Mouse (Mus musculus): ENCODE measurements around the gene Eif4g1.

The Eif4g1 gene

DNA sequence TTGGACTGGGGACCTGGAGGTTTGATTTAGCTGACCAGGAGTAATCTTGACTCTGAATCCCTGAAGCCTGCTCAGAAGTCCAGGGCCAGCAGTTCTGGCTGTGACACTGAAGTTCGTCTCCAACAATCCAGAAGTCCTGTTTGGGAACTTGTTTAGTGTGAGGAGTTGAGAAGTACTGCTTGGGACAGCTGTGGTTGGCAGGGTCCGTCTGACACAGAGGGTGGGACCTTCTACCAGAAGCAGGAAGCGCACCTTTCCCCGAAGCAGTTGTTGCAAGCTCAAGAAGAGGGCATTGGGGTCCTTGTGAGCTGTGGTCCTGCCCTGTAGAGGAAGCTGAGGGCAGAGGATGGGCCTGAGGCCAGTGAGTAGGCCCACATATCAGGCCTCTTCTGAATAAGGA lies 57.6 kb downstream of the Eif4g1 start:
- DNase-seq (ENCODE audit: low spot score in 2 of 2): no peak

DNA sequence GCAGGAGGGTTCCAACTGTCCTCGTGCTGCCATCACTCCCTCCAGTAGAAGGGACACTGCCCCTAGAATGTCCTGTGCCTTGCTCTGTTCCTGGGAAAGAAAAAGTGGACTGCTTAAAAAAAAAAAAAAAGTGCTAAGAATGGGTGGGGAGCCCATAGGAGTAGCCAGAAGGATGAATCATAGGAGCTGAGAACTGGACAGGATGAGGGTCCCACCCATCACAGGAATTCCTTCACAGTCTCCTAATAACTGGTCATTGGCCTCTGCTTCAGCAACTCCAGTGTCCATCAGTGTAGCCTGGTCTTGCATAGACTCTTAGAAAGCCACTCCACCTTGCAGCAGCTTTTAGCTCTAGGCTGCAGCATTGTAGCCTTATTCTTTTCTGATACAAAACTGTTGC lies 58.3 kb downstream of the Eif4g1 start:
- no peak for DNase-seq (ENCODE audit: low spot score in 2 of 2)

DNA sequence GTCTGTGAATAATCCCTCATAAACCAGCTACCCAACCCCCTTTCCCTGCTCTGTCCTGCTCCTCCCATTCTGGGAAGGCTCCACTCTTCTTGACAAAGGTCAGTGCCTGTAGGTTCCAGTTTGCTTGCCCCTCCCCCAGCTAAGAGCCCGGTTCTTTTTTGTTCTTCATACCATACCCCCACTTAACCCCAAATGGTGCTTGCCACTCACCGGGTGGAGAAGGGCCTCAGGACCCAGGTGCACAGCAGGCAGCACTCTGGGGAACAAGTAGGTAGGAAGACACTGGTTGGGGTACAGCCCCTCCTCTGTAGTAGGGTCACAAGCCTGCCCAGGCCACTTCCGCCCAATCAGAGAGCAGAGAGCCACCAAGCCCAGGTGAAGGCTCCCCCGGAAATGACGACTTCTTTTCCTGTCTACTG lies 62.2 kb downstream of the Eif4g1 start:
- no peak for DNase-seq (ENCODE audit: low spot score in 2 of 2)

DNA sequence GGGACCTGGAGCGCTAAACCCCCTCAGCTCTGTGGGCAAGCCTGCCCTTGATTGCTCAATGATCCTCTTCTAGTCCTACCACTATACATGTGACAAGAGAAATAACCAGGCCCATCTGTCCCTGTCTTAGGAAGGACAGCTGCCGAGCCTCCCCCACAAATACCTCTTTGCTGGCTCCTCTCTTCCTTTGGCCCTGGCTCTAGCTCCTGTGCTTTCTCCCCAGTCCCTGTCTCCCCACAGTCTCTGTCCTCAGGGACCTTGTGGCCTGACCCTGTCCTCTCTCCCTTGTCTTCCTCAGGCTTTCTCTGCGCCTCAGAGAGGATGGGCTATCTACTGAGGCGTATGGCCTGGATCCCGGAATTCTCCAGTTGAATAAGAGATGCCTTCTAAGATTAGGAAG lies 63.6 kb downstream of the Eif4g1 start:
- no peak for DNase-seq (ENCODE audit: low spot score in 2 of 2)

DNA sequence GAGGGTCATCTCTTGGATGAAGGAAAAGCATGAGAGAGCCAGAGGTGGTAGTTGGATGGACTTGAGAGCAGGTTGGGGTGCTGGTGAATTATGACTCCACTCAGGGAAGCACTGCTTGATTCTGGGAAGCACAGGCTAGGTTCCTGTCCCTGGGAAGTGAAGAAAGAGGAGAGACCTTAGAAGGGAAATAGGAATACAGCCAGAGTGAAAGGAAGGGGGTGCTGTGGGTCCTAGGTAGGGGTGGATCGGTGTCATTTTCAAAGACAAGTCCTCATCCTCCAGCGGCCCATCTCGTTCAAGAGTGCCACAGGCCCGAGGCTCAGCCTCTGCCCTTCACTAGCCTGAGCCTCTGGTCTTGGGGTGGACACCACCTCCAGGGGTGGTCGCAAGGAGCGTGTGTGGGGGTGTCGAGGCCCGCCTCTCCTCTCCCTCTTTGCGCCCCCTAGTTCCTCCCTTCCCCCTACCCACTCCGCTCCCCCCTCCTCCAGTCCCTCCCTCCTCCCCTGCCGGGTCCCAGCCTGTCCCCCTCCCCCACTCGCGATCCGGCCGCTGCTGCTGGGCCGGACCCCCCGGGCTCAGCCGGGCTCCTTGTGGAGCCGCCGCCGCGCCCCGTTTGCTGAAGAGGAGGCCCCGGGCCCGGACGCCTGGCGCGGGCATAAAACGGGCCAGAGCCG lies 64.3 kb downstream of the Eif4g1 start:
- no peak for DNase-seq (ENCODE audit: low spot score in 2 of 2)

DNA sequence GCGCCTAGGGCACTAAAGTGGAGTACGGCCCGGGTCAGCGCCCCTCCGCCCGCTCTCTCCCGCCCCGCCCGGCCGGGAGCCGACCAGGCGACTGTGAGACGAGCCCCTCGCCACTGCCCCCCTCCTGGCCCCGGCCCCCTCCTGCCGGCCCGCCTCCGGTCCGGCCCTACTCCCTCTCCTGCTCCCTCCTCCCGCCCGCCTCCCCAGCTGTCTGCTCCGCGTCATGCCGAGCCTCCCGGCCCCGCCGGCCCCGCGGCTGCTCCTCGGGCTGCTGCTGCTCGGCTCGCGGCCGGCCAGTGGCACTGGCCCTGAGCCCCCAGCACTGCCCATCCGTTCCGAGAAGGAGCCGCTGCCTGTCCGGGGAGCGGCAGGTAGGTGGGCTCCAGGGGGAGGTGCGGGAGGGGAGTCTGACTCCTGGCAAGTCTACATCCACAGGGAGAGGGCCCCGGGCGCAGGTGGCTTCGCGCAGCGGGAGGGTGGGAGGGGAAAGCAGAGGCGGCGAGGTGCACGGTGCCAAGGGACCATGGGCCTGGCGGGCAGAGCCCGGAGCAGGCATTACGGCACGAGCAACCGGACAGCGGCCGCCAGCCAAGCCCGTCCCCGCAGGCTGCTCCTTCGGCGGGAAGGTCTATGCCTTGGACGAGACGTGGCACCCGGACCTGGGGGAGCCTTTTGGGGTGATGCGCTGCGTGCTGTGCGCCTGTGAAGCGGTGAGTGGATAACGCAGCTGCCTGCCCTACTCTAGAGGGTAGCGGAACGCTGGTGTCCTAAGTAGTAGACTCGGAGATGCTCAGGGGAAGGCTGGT lies 65.0 kb downstream of the Eif4g1 start, which contains the start of gene Chrd:
Chrd (plus strand) TSS at position 203 of the 806 bp plus-strand sequence.
- DNase-seq (ENCODE audit: low spot score in 2 of 2): no peak

DNA sequence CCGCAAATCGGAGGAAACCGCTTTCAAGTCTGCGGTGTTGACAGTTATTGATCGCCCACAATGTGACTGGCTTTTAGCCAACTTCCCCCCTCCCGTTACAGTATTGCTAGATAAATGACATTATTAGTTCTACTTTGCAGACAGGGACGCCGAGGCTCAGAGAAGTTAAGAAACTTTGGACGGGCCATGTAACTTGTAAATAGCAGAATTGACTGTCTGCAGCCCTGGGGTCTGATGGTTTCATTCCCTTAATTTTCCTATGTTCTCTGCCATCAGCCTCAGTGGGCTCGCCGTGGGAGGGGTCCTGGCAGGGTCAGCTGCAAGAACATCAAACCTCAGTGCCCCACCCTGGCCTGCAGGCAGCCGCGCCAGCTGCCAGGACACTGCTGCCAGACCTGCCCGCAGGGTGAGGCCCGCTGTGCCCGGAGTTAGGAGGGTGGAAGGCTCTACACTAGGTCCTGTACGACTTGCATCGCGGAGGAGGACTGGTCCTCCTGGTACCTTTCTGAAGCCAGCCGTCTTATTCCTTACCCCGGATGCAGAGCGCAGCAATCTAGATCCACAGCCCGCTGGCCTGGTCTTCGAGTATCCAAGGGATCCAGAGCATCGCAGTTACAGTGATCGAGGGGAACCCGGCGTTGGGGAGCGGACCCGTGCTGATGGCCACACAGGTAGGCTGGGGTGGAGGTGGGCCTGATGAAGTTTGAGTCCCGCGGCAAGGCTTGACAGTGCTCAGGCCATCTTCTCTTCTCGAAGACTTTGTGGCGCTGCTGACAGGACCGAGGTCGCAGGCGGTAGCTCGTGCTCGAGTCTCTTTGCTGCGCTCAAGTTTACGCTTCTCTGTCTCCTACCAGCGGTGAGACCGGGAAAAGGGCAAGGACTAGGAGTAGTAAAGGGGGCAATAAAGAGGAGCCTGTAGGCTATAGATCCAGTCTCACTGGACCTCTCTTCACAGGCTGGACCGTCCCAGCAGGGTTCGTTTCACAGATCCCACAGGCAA lies 65.9 kb downstream of the Eif4g1 start, which contains the start of gene Thpo:
Thpo (minus strand) TSS at position 781 of the 1,000 bp plus-strand sequence.
- no peak for DNase-seq (ENCODE audit: low spot score in 2 of 2)

DNA sequence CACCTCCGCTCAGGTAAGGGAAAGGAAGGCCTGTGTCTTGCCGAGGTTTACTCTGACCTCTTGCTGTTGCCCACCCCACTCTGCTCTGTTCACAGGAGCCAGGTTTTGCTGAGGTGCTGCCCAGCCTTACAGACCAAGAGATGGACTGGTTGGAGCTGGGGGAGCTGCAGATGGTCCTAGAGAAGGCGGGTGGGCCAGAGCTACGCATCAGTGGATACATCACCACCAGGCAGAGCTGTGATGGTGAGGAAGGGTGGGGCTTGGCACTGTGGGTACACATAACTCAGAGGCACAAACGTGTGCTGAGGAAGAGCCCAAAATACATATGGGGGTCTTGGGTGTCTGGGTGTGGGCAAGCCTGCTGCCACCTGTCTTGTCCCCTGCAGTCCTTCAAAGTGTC lies 67.5 kb downstream of the Eif4g1 start:
- no peak for DNase-seq (ENCODE audit: low spot score in 2 of 2)

GRCm38 (mm10) chr16:20736168-20736567 lies 68.1 kb downstream of the Eif4g1 start:
- no peak for DNase-seq (ENCODE audit: low spot score in 2 of 2)

- no peak for DNase-seq (ENCODE audit: low spot score in 2 of 2)
Observed at GRCm38 (mm10) chr16:20736823-20737222, 68.7 kb downstream of the Eif4g1 start.

GRCm38 (mm10) chr16:20739845-20740244 lies 71.7 kb downstream of the Eif4g1 start:
- DNase-seq (ENCODE audit: low spot score in 2 of 2): no peak

Data from spleen, postnatal 14 days (tissue).